Mouse (Mus musculus) urinary bladder, postnatal 10 days (tissue): ENCODE data around the gene Syn2.

ENCODE experiments used
- DNase-seq: peaks from one replicate; pipeline ENCODE4 v3.0.0; 2022; ENCODE audit warnings: low spot score

The Syn2 gene

GRCm38 (mm10) chr6:115244222-115244621, 109.5 kb downstream of the Syn2 start:
- DNase-seq = no peak

DNA sequence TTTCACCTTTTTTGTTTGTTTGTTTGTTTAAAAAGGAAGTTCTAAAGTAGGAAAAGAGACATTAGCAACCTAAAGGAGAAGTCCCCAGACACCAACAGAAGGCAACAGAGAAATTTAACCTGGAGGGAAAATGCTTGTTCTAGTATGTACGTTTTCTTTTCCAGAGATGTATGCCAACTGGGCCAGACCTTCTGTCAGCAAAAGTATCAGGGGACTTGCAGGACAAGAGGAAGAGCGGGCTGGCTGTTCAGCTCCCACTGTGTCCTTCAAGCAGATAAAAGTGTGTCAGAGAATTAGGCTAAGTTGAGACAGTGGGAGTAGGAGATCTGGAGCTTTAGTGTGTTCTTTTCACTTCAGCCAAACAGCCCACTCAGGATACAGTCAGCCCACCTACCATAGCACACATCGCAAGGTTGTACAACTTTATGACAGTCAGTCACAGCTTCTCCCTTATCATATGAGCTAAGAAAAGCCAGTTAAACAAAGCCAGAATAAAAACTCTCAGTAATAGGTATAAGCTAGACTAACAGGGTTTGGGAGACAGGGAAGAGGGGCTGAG, 110.9 kb downstream of the Syn2 start:
- no peak for DNase-seq

DNA sequence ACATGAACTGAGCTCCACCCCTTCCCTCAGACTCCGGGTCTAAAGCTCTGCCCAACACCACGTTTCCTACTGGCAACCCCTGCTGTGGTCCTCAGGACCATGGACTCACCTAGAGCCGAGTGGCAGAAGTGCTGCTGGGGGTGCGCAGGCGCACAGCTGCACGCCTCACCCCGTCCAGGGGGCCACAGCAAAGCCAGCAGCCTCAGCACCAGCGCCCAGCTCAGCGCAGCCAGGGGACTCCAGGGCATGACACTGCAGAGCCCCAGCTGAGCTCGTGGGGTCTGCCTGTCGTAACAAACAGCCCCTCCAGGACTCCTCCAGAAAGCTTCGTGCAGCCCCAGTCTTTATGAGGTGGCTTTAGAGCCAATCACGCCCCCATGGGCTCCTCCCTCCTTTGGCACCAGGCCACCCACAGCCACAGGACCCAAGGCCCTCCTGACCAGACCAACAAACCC, 116.9 kb downstream of the Syn2 start:
- DNase-seq = no peak

DNA sequence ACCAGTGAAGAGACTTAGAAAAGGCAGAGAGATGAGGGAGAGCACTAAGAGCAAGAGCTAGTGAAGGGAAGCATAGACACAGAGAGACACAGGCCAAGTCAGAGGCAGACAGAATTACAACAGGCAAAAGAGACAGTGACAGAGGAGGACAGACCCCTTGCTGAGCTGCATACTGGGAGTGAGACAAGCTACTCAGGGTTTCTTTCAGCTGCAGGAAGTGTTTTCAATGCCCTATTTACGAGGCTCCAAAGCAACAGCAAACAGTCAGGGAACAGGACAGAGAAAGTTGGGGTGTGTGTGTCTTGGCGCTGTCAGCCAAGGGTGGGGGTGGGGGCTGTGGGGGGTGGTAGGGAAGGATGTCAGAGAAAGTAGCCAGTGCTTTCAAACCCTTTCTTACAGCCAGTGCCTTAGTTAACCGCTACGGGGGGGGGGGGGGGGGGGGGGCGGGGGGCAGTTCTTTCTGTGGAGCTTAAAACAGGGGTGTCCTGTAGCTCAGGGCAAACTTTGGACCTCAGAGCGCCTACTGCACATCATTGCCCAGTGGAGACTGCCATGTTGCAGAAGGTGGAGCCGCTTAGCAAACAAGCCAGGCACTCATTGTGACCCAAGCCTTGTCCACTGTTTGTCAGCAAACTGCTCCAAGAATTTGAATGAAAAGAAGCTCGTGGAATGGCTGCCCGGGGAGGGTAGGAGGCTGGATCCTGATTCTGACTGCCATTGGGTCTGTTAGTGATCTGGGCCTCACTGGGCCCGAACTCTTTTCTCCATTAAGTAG, 117.6 kb downstream of the Syn2 start, which contains the start of gene Timp4:
Timp4 (minus strand) TSS at position 107 of the 775 bp plus-strand sequence.
- no peak for DNase-seq

DNA sequence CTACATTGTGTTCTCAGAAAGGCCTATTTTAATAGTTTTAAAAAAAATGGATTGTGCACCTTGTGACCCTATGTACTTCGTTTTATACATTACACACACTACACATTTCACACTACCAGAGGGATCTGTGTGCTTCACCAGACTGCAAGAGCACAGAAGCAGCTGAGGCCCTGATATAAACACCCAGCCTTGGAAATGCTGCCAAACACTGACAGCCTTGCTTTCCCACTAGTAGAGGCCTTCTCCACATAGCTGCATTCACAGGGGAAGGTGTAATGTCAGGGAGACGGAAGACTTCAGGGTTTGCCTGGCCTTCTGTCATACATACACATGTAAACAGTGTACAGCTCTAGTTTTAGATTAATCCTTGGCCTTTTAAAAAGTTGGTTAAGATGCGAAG, 120.5 kb downstream of the Syn2 start:
- DNase-seq = no peak

DNA sequence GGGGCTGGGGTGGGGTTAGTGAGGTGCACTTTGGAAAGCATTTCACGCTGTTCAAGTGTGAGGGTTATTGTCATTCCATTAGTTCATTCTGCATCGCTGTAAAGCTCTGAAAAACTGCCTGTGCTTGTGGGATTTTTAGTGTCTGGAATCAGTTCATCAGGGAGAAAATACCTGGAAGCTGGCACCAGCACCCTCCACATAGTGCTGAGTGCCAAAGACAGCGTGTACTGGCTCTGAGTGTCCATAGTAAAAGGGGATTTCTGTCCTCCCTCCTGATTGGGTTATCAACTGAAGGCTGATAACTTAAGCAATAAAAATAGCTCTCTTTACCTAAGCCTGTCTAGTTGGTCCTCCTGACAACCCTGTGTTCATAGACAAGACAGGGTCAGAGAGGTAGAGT, 125.8 kb downstream of the Syn2 start:
- DNase-seq = no peak

DNA sequence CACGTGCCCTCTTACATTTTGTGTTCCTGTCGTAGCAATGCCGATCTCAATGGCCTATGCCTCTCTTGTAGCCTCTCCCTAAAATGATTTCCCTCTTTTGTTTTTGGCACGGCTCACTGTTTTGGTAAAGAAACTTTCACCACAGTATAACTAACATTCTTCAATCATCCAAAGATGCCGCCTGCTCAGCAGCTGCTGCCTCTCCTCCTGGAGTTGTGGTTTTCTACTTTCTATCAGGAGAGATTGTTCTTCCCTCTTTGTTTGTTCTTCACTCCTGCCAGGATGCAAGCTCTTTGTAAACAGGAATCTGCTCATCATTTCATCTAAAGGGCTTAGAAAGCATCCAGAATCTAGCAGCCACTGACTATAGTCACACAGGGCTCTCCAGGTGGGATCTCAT, 132.1 kb downstream of the Syn2 start:
- no peak for DNase-seq

DNA sequence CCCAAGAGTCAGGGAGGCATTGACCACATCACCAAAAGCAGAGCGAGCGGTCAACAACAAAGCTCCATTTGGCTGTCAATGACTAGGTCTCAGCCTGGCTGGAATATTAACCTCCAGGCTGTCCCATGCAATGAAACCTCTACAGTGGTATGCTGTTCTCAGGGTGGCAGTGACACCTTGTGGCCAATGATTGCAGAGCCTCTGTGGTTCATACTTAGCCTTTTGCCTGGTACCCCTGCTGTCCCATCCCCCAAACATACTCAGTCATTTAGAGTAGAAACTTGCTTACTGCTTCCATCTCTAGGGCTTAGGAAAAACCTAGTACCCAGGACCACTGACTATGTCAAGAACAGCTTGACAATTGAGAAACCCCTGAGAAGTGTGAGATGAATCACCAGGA, 133.2 kb downstream of the Syn2 start:
- peak; percentile 24 for DNase-seq

GRCm38 (mm10) chr6:115268551-115269385, 134.1 kb downstream of the Syn2 start:
- no peak for DNase-seq

DNA sequence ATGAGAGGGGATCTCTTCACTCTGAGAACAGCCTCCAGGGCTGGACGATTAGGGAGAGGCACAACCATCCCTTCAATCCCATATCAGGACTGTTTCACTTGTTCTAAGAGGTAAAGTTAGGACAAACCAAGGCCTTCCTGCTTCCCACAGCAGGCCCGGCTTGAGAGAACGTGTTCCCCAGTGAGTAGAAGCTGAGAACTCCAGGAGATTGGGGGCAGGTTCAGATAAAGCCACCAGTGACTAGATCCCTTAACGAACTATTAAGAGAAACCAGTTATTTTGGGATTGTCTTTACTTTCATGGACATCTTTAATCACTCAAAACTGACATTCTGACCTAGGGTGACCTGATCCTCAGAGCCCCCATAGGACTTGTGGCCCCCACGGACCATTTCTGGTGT, 134.9 kb downstream of the Syn2 start:
- no peak for DNase-seq

- no peak for DNase-seq
These were observed 135.4 kb downstream of the Syn2 start for GRCm38 (mm10) chr6:115270085-115270484.

GRCm38 (mm10) chr6:115271326-115271725, 136.6 kb downstream of the Syn2 start:
- DNase-seq = no peak

GRCm38 (mm10) chr6:115271866-115272271, 137.2 kb downstream of the Syn2 start:
- DNase-seq = no peak

DNA sequence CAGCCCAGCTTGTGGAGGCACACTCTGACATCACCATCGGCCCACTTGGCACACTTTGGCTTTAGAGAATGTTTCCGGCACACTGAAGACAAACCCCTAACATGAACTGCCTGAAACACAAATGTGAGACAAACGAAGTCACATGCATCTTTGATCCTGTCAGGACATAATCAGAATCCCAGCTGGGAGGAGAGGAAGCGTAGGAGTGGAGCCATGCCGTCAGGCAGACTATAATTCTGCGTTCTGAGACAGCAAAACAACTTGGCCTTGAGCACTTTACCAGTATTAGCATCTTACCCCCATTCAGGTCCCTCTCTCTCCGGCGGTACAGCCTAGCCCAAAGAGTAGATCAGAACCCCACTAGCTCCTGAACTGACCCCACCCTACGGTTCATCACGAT, 138.6 kb downstream of the Syn2 start:
- no peak for DNase-seq

DNA sequence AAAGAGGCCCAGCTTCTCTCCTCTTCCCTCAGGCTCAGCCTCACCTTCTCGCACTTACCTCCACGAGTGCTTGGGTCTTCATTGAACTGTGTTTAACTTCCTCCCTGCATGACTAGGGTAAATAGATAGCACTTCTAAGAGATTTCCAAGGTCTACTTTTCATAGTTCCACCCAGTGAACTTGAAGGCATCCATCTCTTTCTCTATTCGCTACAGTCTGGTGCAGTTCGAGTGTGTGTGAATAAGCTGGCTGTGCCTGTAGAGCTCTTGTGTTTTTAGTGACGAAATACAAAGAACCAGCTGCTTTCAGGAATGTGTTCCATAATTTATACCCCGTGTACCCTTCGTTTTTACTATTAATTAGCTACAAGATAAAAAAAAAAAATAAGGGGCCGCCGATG, 140.0 kb downstream of the Syn2 start:
- no peak for DNase-seq

DNA sequence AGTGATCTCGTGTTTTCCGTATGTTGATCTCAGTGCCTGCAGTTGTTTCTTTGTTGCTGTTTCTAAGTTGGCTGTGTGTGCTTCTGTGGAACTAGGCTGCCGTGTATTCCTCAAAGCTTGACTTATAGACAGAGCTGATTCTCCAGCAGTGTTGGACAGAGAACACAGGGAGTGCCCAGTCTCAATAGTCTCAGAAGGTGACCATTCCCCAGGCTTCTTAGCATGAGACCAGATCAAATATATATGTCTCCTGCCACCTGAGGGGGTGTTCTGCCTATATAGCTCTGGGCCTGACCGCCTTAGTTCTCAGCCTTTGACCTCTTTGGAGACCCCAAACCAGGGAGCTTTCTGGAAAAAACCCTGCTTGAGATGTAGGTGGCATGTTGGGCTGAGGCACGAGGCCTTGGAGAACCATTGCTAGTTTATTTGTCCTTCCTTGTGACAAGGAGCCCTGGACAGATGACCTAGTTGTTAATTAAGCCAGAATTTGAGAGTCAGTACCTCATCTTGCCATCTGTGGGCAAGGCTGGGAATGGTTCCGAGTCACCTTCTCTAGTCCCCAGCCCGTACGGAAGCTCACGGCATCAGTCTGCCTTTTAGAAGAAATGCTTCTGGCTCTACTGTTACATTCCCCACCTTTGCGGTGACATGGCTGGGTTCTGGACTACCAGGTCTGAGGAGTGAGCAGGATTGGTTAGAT, 140.6 kb downstream of the Syn2 start:
- DNase-seq = no peak

DNA sequence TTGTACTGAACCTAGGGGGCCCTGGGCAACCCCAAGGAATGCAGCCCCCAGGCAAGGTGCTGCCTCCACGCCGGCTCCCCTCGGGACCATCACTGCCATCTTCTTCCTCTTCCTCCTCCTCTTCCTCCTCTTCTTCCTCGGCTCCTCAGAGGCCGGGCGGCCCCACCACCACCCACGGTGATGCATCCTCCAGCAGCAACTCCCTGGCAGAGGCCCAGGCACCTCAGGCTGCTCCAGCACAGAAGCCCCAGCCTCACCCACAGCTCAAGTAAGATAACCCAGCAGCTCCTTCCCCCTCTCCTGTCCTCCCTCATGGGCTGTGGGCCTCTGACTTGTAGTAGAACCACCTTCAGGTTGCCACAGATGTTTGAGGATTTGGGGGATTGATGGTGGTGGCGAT, 143.4 kb downstream of the Syn2 start:
- DNase-seq = no peak

DNA sequence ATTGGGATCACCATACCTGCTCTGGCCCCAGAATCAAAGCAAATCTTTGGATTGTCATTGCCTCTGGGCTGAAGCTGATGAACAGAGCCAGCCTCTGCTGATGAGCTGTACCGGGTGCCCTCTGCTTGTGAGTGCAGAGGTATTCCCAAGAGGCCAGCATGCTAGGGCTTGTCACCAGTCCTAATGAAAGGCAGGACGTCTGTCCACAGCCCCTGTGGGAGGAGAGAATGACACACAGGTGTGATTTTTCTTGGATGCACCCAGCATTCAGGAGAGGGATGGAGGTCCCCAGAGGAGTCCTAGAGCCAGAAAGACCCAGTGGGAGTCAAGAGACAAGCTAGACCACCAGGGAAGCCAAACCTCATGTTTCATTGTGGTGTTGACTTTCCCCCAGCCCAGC, 144.9 kb downstream of the Syn2 start:
- no peak for DNase-seq

GRCm38 (mm10) chr6:115284153-115284552, 149.5 kb downstream of the Syn2 start:
- no peak for DNase-seq

- DNase-seq = no peak
These were observed 151.7 kb downstream of the Syn2 start for GRCm38 (mm10) chr6:115286441-115286840.

DNA sequence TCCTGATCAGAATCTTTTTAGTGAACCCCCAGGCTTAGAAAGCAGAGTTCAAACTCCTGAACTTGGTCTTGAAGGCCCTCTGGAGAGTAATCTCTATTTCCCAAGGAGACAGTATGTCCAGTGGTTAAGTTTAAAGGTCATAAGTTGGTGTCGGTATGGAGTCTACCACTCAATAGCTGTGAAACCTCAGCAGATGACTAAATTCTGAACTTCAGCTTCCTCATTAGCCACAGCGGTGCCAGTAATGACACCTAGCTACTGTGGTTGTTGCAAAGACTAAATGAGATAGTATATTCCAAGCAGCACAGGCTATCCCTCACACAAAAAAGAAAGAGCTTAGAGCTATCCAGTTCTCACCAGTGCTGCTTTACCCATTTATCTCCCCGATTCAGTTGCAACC, 153.5 kb downstream of the Syn2 start:
- DNase-seq = no peak

GRCm38 (mm10) chr6:115290561-115290960, 155.9 kb downstream of the Syn2 start:
- no peak for DNase-seq
